Mouse (Mus musculus) gastrocnemius, adult 2 months (tissue): ENCODE data around the gene Gm49450. TPM values are rescaled to one million over a fixed set of nuclear protein-coding genes. Genes with fewer than 3 reads are reported as not detected.

Experiments used
- DNase-seq: peaks from one replicate; pipeline ENCODE4 v3.0.0; 2022
- H3K27ac ChIP-seq: fragments of 200-600 bp; 2 replicates; pipeline ENCODE4 v1.8.1; 2022; ENCODE audit warnings: mild to moderate bottlenecking
- H3K4me3 ChIP-seq: fragments of 200-600 bp; 2 replicates; pipeline ENCODE4 v1.8.1; 2022; ENCODE audit warnings: mild to moderate bottlenecking, moderate library complexity
- CTCF ChIP-seq: fragments of 200-600 bp; IDR thresholded peaks from 2 replicates; pipeline ENCODE4 v1.8.1; 2022; ENCODE audit warnings: antibody characterized with exemption, mild to moderate bottlenecking, moderate library complexity
- intact Hi-C: fragments of 180-260 bp; cut with DNase I; formaldehyde crosslinking; loops from one replicate; pipeline ENCODE4 v1.15.1; 2025
- total RNA-seq, 2 experiments: library from RNA; stranded (reverse); gene quantifications; 2 replicates each; pipeline ENCODE4 v1.2.3; 2021

The Gm49450 gene
- total RNA-seq, 2 experiments from 2014 or later: not detected

DNA sequence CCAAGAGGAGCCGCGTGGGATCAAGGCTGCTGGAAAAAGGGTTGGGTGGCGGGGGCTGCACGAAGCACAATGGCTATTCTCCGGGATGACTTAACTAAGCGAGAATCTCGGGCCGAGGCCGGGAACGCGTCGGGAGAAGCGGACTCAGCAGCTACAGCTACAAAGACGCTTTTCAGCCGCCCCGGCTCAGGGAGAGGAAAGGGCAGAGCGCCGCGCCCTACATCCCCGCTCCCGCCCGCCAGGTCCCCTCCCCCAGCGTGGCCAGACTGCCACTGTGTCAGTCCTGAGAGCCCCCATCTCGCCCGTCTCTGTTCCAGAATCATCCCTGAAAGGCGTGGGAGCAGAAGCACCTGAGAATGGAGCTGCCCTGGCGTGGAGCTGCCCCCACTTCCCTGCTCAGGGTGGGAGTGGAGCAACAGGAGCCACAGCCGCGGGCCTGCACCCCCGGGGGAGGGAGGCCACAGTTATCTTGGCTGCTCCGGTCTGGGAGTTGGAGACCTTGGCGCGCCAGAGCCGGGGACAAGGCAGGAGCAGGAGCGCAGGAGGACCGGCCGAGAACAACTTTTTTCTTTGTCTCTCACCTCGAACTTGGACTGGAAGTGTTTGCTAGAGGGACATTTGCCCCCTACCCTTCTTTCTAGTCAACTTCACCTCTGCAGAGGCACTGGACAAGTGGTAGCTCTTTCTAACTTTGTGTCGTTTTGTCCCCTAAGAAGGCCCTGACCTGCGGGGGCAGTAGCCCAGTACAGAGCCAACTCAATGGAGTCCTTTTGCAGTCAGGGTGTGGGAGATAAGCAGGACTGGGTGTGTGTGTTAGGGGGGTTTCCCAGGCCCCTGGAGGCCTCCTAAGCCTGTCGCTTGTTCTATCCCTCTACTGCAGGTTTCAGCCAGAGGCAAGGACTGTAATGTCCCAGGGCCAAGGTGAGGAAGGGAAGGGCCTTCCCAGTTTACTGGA, 57.4 kb downstream of the Gm49450 start:
- peak overlapping the region; percentile 78 for H3K27ac ChIP-seq
- H3K4me3 ChIP-seq: peak overlapping the region; percentile 83
- peak; percentile 53 for DNase-seq

DNA sequence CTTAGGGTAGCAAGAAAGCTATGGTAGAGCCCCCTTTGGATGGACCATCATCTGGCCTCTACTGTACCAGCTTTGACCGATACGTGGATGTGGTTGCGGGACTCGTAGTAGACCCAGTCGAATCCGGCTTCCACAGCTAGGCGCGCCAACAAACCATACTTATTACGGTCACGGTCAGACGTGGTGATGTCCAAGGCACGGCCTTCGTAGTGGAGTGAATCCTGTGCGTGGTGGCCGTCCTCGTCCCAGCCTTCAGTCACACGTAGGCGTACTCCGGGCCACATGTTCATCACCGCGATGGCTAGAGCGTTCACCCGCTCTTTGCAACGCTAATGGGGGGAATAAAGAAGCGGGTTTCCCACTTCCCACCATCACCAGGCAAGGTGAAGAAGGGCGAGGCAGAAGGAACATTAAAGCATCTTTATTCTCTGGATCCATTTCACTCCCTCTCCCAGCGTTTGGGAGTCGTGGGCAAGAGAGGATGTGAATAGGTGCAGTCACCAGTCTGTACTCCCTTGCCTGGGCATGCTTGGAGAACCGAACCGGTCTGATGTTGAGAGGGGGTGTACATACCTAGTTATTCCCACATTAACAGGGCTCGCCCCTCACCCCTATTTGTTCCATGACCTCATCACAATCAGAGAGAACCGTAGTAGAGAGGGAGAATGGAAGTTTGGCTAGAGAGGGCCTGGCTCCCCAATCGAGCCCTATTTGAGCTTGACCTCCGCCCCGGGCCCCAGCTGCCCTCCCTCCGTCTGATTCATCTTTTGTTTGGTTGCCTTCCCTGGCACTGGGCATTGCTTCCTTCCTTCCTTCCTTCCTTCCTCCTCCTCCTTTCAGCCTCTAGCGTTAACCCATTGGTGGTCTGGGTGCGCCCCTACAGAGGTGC, 58.4 kb downstream of the Gm49450 start:
- intact Hi-C loops: no loop called here
- Histone ChIP-seq H3K4me3 (peak overlapping the region; percentile 83), H3K27ac (peak overlapping the region; percentile 78)
- TF ChIP-seq CTCF: no peak
- peak; percentile 13 for DNase-seq

More for the DNA sequence above, 57.4 kb downstream of the Gm49450 start:
- intact Hi-C loops: no loop called here
- no peak for TF ChIP-seq CTCF

DNA sequence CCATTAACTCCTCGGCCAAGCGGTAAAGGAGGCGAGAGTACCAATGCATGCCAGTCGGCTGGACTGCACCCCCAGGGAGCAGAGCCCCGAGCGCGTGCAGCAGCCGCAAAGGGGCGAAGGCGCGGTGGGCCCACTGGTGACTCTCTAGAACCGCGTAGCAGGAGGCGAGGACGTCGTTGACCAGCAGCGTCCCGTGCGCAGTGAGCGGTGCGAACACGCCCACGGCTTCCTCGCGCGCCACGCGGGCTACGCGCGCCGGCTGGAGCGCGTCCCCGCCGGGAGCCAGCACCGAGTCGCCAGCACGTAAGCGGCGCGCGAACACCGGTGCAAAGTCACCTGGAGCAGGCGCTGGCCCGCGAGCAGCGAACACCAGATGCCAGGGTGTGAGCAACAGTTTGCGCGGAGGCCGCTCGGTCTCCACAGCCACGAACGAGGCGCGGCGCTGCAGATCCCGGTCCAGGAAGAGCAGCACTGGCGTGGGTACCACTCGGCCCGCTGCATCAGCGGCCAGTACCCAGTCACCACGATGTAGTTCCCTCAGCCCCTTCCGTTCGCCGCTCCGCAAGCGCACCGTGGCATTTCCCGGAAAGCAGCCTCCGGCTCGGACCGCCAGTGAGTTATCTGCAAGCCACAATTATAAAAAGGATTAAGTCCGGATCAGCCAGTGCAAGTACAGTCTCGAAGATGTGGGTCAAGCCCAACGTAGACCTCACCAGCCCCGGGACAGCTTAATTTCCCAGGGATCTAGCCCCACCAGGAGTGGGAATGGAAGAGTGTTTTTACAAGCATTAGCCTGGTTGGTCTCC, 59.2 kb downstream of the Gm49450 start, which contains the start of gene Rhebl1:
Rhebl1 (minus strand) TSS at position 601 of the 806 bp plus-strand sequence.
- peak; percentile 63 for DNase-seq

DNA sequence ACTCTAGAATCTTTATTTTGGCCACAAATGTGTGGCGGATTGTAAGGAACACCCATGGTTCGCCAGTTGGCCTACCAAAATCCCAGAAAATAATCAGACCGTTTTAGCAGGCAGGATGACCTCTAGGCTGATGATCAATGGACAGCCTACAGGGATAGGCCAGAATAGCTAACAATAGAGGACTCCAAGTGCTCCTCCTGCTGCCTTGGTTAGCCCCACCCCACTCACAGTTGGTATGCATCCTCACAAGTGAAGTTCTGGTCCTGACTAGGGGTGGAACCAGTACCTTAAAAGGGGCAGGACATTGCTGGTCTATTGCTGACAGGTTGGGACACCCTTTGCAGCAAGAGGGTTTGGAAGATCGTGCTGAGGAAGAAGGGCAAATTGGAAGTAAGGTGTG, 60.3 kb downstream of the Gm49450 start:
- no peak for DNase-seq
- no peak for TF ChIP-seq CTCF
- Histone ChIP-seq H3K27ac (no peak overlapping the region), H3K4me3 (no peak overlapping the region; the same call in 1 of the 2 replicates)
- intact Hi-C loops: no loop called here

More for the DNA sequence above, 59.2 kb downstream of the Gm49450 start, which contains the start of gene Rhebl1:
- intact Hi-C loops: no loop called here
- no peak for TF ChIP-seq CTCF
- H3K27ac ChIP-seq: peak within 1 kb of the TSS; percentile 78
- H3K4me3 ChIP-seq: peak within 1 kb of the TSS; percentile 83

DNA sequence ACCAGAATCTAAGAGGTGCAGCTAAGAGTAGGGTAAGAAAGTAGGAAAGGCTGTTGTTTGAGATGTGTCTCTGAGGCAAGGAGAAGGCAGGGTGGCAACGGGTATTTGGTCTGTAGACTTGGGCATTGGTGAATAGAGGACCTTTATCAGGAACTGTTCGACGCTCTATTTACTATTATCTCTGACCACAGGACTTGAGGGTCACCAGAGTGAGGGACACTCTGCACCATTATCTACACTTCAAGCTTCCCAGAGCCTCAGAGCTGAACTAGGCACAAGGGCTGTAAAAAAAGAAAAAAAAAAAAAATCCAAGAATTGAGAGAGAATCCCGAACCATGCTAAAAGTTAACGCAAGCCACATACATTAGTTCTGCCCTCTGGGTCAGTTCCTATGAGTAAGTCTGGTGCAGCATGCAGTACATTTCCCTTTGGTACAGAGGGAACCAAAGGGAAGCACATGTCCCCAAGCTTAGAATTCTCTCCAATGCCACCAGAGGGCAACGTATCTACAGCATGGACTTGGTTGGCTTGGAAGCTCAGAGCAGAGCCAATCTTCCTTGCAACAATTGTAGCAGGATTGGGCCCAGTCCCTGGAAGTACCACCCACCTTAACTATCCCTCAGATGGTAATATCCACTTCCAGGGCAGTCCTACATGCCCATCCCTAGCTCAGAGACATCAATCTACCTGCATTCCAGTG, 61.3 kb downstream of the Gm49450 start:
- intact Hi-C loops: loop anchor here (1.0 kb wide), 2 partner anchors 36 to 102 kb away; no protein-coding TSS in a partner anchor
- Histone ChIP-seq H3K27ac (no peak overlapping the region), H3K4me3 (no peak overlapping the region)
- DNase-seq: peak; percentile 67
- peak; percentile 90 for TF ChIP-seq CTCF

DNA sequence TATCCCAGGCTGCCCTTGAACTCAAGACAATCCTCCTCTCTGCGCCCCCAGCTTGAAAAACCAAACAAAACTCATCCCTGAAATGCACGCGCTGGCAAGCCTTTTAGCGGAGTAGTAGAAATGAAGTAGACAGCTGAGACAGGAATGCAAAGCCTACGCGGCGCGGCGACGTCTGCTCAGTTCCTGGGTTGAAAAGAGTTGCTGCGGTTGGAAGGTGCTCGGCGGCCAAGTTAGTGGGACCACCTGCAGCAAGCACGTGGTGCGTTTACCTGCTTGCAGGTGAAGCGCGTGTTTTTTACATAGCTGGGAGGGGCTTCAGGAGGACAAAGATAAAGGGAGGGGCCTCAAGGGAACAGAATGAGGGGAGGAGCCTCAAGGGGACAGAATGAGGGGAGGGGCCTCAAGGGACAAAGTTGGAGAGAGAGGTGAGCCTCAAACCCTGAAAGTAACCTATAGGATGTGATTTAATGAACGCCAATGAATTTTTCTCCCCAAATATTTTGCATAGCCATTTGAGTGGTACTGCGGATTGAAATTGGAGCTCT, 62.1 kb downstream of the Gm49450 start:
- no peak for TF ChIP-seq CTCF
- Histone ChIP-seq H3K27ac (no peak overlapping the region), H3K4me3 (no peak overlapping the region)
- DNase-seq: peak; percentile 11
- intact Hi-C loops: no loop called here

GRCm38 (mm10) chr15:98887526-98887925, 65.8 kb downstream of the Gm49450 start:
- TF ChIP-seq CTCF: no peak
- intact Hi-C loops: no loop called here
- no peak overlapping the region for H3K27ac ChIP-seq

GRCm38 (mm10) chr15:98886667-98887387, 66.5 kb downstream of the Gm49450 start:
- Histone ChIP-seq H3K4me3 (no peak overlapping the region), H3K27ac (no peak overlapping the region)
- intact Hi-C loops: no loop called here
- TF ChIP-seq CTCF: no peak
- DNase-seq: peak; percentile 10

More at GRCm38 (mm10) chr15:98887526-98887925, 65.8 kb downstream of the Gm49450 start:
- peak; percentile 3 for DNase-seq
- H3K4me3 ChIP-seq: no peak overlapping the region

DNA sequence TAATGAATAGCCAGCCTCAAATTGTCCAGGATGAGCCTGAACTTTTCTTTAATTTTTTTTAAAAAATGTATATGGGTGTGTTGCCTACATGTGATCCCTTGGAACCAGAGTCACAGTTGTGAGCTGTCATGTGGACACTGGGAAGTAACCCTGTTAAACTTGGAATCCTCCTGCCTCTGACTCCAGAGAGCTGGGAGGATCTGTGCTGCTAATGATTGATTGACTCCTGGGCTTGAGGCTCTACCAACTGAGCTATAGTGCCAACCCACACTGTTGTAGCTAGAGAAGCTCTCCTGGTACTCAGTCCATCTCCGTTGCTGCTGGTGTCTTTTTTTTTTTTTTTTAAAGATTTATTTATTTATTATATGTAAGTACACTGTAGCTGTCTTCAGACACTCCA, 69.2 kb downstream of the Gm49450 start:
- Histone ChIP-seq H3K27ac (no peak overlapping the region), H3K4me3 (no peak overlapping the region)
- no peak for DNase-seq
- intact Hi-C loops: loop anchor here (5.0 kb wide), 1 partner anchor 33 kb away; the partner anchor contains the start of gene Lmbr1l
- TF ChIP-seq CTCF: no peak

DNA sequence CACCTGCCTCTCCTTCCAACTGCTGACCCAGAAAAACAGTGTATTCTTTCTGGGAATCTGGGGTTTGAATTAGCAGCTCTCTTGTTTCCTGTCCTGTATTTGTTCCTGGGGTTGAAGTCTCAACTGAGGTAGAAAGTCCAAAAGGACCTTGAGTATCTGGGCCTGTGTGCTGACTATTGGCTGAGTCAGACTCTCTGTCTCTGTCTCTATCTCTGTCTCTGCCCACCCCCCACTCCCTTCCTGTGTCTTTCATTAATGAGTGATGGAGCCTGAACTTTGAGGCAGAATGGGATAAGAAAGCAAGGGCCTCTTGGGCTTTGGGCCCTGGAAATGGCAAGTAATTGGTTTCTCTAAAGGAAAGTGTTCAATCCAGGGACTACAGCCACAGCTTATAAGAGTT, 69.7 kb downstream of the Gm49450 start:
- H3K4me3 ChIP-seq: no peak overlapping the region
- no peak for TF ChIP-seq CTCF
- no peak for DNase-seq
- no peak overlapping the region for H3K27ac ChIP-seq
- intact Hi-C loops: loop anchor here (5.0 kb wide), 1 partner anchor 34 kb away; the partner anchor contains the start of gene Lmbr1l

Other genes starting within 250 kb of the Gm49450 start
- not detected for gene Ccdc65, start 245.3 kb downstream of the Gm49450 start, total RNA-seq
- 1 to 10 TPM; 1.0 to 1.3 TPM for gene Fkbp11, start 225.4 kb downstream of the Gm49450 start, total RNA-seq
- gene Arf3, start 190.3 kb downstream of the Gm49450 start, total RNA-seq: 1 to 10 TPM; 8.1 to 9.4 TPM
- 1 to 10 TPM in 1 of 2 experiments, under 1 TPM in 1; 0.97 to 1.4 TPM for gene Wnt10b, start 175.4 kb downstream of the Gm49450 start, total RNA-seq
- gene Wnt1, start 163.7 kb downstream of the Gm49450 start, total RNA-seq: under 1 TPM in 1 of 2 experiments, not detected in 1; 0.08 TPM
- gene Ddn, start 144.1 kb downstream of the Gm49450 start, total RNA-seq: under 1 TPM; 0.33 to 0.78 TPM
- gene Prkag1, start 122.0 kb downstream of the Gm49450 start, total RNA-seq: 10 to 100 TPM; 49.0 to 59.5 TPM
- gene Kmt2d, start 82.3 kb downstream of the Gm49450 start, total RNA-seq: 10 to 100 TPM; 53.6 to 56.3 TPM
- gene Rhebl1, start 59.0 kb downstream of the Gm49450 start, total RNA-seq: 1 to 10 TPM in 1 of 2 experiments, under 1 TPM in 1; 0.92 to 2.2 TPM
- gene Dhh, start 55.0 kb downstream of the Gm49450 start, total RNA-seq: under 1 TPM; 0.81 to 0.82 TPM
- gene Lmbr1l, start 35.3 kb downstream of the Gm49450 start, total RNA-seq: 1 to 10 TPM; 5.2 to 6.9 TPM
- gene Tuba1b, start 19.0 kb downstream of the Gm49450 start, total RNA-seq: 10 to 100 TPM; 15.8 to 33.9 TPM
- gene Tuba1a, start 152 bp upstream of the Gm49450 start, total RNA-seq: 10 to 100 TPM; 17.1 to 43.2 TPM
- 1 to 10 TPM; 7.1 to 7.7 TPM for gene Tuba1c, start 76.3 kb upstream of the Gm49450 start, total RNA-seq
- 1 to 10 TPM in 1 of 2 experiments, under 1 TPM in 1; 0.31 to 1.2 TPM for gene Prph, start 101.6 kb upstream of the Gm49450 start, total RNA-seq
- not detected for gene Troap, start 121.0 kb upstream of the Gm49450 start, total RNA-seq
- not detected for gene C1ql4, start 134.3 kb upstream of the Gm49450 start, total RNA-seq
- not detected for gene Dnajc22, start 139.6 kb upstream of the Gm49450 start, total RNA-seq
- gene Spats2, start 172.4 kb upstream of the Gm49450 start, total RNA-seq: 1 to 10 TPM; 3.7 to 4.3 TPM